Mouse (Mus musculus): ENCODE measurements around the gene Vcl. TPM values are rescaled to one million over a fixed set of nuclear protein-coding genes. Genes with fewer than 3 reads are reported as not detected.

The Vcl gene
- total RNA-seq, 4 experiments from 2014 or later, result 27.6 to 36.3 (median 30.7) TPM

DNA sequence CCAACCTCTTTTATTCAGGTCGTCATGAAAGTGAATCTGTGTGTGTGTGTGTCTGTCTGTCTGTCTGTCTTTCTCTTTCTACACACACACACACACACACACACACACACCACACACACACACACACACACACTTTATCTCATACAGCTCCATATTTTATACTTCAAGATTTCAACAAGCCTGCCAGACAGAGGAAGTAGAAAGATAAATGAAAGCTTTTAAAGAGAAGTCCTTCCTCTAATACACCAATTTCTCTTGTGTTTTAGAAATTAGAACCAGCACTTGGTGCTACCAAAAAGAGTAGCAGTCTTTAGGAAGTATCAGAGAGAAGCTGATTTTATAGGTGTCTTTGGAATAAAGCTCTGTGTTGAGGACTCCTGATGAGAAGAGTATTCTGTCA is 9.7 kb downstream of the Vcl start:
- no peak for DNase-seq (ENCODE audit: low spot score in 2 of 2)

DNA sequence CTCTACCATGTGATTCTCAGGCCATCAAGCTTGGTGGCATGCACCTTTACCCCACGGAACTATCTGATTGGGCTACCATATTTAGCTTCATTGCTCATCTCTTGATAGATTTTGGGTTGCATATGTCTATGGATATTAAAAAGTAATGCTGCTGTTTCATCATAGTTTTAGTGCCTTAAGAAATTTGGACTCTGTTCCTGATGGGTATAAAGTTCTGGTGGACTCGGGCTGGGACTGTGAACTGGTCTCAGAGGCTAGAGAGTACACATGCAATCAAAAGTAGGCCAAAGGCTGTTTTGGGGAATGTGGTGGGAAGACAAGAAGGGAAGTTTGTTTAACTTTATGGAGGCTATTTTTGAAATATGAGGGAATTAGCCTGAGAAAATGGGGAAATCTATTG is 16.1 kb downstream of the Vcl start:
- no peak for DNase-seq (ENCODE audit: low spot score in 2 of 2)

DNA sequence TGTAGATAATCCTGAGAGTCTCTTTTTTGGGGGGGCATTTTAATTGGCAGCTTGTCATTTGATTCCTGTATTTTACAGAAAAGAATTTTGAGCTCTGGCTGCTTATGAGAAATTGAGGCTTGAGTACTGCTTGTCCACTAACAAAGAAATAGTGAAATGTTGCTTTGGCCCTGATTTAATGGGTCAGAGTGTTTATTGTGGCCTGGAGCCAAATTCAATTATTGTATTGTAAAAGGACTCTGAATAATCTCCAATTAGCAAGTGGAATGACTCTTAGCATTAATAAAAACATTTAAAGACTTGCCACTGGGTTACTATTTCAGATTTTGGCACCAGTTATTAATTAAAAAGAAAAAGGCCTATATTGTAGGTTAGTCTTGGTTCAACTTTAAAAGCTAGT is 26.8 kb downstream of the Vcl start:
- DNase-seq (ENCODE audit: low spot score in 2 of 2), result no peak

DNA sequence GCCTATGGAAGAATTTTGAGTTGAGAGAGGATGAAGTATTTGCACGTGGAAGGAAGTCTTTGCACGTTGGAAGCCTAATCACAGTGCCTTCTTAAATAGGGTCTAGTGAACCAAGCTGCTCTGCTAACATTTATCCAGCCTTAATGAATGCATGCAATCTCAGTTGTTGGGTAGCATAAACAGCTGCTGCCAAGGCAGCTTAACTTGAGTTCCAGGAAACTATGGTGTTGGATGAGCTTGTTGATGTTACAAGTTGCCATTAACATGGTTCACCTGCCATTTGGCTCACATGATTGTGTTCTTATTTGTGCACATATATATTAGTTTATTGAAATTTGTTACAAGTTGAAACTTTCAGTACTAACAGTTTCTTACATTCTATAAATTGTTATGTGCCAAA is 29.8 kb downstream of the Vcl start:
- DNase-seq (ENCODE audit: low spot score in 2 of 2), result no peak

DNA sequence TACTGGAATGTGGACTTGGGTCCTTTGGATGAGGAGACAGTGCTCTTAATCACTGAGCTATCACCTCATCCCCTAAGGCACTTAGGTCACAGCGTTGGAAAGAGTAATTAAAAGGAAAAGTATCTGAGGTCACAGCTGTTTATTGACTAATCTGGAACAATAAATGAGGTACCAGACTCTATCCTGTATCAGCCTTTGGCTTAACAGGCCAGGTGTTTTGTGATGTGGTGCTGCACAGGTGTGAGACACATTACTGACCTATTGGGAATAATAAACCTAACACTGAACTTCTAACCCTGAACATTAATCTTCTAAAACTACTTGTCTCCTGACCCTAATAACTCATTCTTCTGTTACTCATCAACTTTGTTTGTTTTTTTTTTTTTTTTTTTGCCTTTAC is 33.3 kb downstream of the Vcl start:
- no peak for DNase-seq (ENCODE audit: low spot score in 2 of 2)

DNA sequence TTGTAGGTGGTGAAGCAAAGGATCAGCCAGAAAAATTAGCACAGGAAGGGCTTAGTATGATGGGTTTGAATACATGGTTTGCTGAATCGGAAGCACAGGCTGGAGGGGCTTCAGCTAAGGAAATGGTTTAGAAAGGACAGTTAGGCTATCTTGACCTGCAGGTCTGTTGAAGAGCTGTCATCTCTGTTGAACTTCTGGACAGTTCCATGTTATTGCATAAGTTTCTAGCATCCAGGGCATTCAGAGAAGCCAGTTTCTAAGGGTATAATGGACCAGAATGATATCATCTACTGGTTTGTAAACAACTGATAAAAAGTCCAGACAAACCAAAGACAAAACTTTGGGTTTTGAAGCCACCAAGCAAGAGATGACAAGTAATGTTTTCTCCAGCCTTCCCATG is 33.7 kb downstream of the Vcl start:
- no peak for DNase-seq (ENCODE audit: low spot score in 2 of 2)

DNA sequence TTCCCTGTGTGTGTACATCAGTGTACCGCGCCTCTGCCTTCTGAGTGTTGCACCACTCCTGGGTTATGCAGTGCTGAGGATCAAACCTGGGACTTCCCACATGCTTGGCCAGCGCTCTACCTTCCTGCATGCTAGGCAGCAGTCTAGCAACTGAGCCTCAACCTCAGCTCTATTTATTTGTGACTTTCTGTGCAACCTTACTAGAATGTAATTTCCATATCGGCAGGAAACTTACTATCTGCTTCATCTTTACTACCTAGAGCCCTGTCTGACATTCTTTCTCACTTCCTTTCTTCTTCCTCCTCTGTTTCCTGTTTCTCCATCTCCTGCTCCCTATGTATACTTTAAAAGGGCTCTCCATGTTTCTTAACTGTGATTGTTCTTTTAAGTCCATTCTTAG is 34.7 kb downstream of the Vcl start:
- DNase-seq (ENCODE audit: low spot score in 2 of 2), result no peak

DNA sequence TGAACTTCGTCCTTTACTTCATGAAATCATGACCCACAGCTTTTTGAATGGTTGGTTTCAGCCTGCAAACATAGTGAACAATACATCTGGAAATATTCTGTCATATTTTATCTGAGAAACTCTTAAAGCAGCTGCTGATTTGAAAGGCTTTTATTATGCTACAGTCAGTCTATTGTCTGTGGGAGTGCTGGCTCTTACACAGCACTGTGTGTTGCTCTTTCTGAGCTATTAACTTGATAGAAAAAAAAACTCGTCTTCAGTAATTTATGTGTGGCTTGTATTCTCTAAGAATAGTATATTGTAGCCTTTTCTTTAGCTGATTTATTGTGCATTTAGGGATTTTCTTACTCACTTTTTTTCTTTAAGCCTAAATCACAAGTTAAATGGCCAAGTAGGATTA is 35.1 kb downstream of the Vcl start:
- DNase-seq (ENCODE audit: low spot score in 2 of 2), result no peak

DNA sequence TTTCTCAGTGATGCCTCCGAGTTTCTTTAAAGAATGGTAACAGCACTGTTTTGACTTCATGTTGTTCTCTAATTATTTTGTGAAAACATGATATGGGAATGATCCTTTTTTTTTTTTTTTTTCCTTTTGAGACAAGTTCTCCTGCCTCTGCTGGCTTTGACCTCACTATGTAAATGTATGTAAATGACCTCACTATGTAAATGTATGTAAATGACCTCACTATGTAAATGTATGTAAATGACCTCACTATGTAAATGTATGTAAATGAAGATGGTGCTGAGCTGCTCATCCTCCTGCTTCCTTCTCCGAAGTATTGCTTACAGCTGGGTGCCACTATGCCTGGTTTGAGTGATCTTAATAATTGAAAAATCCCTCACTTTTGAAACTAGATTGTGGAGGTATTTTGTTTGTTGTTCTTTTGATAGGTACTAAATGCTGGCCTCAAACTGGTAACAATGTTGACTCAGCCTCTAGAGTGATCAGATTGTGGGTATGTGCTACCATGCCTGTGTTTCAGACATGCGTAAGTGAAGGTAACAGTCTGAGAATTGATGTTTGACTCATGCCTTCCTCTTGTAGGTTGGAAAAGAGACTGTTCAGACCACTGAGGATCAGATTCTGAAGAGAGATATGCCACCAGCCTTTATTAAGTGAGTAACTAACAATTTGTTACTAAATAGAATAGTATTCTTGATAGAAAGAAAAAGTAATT is 37.9 kb downstream of the Vcl start:
- no peak for DNase-seq (ENCODE audit: low spot score in 2 of 2)

DNA sequence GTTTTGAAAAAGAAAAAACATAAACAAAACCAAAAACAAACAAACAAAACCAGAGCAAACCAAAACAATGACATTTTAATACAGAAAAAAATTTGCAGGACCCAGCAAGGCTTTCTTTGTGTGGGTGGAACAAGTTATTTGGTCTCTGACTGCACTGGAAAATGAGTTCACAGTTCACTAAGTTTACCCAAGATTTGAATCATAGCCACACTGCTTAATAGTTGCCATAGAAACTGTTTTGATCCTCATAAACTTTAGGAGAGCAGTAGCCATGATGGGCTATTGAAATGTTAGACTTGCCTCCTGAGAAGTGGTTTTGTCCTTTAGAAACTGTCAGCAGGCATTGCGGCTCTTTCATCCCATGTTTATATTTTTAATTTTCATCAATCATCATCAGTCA is 39.9 kb downstream of the Vcl start:
- DNase-seq (ENCODE audit: low spot score in 2 of 2), result no peak

DNA sequence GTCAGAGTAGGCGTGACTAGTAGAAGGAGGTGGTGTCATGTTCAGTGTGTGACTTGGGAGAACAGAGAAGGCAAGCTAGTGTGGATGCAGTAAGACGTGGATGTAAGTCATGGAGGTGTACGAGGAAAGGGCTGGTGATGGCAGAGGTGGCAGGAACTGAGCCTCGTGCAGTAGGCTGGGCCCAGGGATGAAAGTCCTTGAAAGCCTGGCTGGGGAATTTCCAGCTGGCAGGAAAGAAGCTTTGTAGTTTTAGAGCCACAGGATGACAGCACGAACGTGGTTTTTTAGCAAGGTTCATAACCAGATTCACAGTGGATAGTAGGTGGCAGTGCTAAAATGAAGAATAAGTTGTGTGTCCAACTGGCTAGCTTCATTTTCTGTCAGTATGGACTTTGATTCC is 41.2 kb downstream of the Vcl start:
- no peak for DNase-seq (ENCODE audit: low spot score in 2 of 2)

DNA sequence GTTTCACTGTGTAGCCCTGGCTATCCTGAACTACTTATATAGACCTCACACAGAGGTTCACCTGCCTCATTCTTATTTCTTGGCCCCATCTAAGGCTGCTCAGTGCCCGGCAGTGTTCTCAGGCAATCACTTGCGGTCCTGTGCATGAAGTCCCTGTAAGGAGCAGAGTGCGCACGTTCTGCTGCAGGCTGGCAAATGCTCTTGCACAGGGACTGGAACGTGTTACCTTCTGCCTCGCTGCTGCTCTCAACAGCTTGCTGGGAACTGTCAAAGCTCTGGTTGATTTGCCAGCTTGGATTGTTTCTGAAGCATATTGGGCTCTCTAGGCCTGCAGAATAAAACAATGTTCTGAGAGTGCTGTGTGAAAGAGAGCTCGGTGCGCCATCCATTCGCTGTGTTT is 41.7 kb downstream of the Vcl start:
- peak; percentile 62 to 72 for DNase-seq (ENCODE audit: low spot score in 2 of 2)

DNA sequence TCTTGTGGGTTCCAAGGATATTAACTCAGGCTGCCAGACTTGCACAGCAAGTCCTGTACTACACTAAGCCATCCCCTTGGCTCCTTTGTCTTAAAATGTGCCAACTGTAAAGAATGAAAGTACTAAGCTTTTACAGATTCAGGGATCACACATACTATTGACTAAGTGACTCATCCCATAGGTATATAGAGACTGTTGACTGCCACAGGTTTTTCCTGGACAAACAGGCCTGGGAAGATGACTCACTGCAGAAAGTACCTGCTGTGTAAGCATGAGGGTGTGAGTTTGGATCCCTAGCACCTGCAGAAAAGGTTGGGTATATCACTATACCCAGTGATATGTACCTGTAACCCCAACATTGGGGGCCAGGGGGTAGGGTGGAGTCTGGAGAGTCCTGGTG is 44.6 kb downstream of the Vcl start:
- no peak for DNase-seq (ENCODE audit: low spot score in 2 of 2)

DNA sequence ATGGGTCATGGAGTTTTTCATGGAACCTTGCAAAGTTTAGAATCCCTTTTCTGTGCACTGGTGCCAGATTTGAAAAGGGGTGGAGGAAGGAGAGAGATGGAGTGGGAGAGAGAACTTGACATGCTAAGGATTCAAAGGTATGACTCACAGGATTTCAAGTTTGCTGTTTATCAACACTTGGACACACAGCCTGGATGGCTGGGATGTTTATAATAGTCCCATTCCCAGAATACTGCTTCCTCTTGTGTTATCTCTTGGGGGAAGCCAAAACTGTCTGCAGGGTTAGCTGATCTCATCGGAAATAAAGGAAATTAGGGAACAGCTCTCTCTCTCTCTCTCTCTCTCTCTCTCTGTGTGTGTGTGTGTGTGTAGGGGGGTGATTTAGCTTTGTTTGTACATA is 47.5 kb downstream of the Vcl start:
- no peak for DNase-seq (ENCODE audit: low spot score in 2 of 2)

DNA sequence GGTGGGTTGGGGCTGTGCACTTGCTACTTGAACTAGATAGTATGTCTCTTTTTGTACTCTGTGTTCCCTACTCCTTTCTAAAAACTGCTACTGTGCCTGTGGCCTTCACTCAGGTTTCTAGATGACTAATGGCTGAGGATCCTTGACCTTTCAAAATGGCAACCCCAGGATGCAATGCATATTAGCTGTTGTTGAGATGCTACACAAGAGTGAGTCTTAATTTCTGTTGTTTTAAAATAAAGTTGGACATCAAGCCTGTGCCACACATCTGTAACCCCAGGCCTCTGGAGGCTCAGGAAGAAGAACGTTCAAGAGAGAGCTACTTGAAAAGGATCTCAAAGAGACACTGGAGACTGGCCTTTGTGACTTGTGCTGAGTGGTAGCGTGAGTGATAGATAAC is 48.5 kb downstream of the Vcl start:
- DNase-seq (ENCODE audit: low spot score in 2 of 2), result no peak

DNA sequence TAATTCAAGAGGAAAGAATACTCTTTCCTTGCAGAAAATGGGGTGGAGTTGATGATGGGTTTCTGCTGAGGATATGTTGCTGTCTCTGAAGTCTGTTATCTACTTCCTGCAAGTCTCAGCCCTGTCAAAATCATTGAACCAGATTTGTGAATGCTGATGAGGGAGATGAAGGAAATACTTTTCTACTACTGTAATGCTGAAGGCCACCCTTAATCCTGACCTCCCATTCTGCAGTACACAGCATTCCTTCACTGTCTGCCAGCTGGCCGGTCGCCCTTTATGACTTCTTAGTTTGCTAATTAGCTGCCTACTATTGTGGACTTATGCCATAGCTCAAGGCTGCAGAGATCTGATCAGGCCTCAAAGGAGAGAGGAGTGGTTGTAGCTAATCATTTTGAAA is 54.6 kb downstream of the Vcl start:
- peak; percentile 42 to 65 for DNase-seq (ENCODE audit: low spot score in 2 of 2)

DNA sequence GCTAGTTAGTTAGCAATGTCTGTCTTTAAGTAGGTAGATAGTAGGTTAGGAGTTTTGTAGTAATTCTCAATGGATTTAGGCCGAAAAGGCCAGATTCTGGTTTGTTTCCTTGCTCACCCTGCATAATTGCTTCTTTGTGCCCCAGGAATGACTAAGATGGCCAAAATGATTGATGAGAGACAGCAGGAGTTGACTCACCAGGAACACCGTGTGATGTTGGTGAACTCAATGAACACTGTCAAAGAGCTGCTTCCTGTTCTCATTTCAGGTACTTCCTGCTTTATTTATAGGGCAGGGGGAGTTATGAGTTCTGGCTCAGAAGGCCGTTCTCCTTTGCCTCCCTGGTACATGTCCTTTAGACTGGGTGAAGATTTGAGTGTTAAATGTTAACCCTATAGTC is 56.3 kb downstream of the Vcl start:
- DNase-seq (ENCODE audit: low spot score in 2 of 2), result no peak

DNA sequence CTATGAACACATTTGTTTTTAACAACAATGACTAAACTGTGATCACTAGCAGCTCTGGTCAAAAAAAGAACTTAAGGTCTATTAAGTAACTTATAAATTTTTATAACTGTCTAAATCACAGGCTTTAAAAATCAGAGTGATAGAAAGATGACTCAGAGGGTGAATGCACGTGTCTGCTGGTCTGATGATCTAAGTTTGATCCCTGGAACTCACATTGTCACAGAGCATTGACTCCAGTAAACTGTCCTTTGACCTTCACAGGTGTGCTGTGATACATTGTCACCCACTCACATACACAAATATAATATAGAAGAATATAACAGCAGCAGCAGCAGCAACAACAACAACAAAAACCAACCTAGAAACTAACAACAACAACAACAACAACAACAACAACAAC is 62.3 kb downstream of the Vcl start:
- DNase-seq (ENCODE audit: low spot score in 2 of 2), result no peak

DNA sequence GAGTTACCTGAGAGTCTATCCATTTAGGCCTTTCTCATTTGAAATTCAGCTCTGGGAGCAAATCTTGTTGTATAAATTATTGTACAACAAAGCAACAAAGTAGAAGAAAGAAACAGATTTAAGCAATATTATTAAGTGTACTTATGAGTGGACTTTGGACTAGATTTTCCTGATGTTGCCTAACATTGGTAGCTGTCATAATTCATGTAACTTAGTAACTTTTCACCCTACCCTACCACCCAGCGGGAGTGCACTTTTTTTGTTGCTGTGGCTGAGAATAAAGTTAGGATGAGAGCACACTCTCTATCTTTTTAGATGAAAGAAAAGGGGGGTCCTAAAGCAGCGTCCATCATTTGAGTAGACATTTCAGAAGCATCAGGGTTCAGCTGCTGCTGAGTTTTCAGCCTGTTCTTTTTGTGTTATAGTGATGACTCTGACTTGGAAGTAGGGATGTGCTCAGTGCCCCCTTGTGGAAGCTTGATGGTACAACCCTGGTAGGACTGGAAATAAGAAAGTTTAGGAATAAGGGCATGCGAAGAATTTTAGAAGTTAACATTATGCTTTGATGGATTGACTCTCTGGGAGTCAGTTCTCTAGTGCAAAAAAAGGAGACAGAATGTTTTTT is 64.0 kb downstream of the Vcl start:
- DNase-seq (ENCODE audit: low spot score in 2 of 2), result peak; percentile 33 to 53

DNA sequence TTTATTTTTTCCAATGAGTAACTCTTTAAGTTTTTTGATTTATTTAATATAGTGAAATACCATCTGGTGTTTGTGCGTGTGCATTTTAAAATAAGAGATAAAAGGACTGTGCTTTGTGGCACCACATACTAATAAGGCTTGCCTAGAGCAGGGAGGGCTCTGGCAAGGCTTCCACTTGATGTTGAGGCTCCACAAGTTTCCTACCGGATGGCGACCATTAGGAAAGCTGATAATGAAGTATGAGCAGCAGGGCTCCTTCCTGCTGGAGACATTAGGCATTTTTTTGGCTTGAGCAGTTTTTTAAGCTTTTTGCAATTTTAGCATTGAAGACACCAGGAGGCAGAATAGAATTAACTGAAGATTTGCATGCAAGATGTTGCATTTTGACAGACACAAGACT is 65.3 kb downstream of the Vcl start:
- DNase-seq (ENCODE audit: low spot score in 2 of 2), result no peak

DNA sequence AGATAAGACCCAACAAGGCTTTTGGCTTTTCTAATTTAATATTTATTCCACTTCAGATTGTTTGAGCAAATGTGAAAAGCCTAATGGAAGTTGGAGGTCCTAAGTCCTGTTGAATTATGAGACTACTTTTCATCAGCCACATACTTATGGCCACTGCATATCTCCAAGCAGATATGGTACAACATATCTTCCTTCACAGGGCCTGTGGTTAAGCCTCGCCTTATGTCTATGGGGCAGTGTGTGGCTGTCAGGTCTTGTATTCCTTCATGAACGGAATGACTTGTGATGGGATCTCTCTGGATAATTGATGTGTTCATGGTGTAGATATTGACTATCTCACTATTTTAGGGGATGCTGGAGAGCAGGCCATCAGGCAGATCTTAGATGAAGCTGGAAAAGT is 66.3 kb downstream of the Vcl start:
- DNase-seq (ENCODE audit: low spot score in 2 of 2), result no peak

DNA sequence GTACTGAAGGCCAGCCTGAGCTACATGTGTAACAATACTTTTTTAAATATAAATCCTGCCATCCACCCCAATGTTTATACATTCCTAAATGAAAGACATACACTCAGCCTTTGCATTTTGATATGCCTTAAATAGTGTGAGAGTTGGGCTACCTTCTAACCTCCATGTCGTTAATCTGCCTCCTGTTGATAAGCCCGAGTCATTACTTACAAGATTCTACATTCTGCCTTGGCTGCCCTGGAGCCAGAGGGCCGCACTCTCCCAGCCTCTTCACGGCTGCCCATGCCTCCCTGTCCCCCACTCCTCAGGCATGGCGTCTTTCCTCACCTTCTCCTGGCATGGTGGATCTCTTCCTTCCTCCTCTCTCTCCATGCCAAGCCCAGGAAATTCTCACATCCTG is 67.2 kb downstream of the Vcl start:
- no peak for DNase-seq (ENCODE audit: low spot score in 2 of 2)

DNA sequence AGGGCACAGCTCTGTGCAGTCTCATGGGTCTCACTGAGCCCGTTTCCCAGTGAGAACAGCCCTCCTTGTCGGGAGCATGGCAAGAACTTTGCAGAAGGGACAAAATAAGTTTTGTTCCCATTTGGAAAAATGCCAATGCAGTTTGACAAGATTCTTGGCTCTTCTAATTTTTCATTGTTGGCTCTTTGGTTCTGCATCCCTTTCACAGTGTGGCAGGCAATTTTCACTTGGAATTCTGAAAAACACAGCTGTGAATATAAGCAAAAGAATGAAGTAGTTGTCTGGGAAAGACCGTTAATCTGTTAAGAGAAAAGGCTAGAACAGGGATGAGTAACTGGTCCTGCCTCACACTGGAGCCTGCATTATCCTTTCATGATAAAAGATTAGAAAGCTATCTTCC is 68.3 kb downstream of the Vcl start:
- DNase-seq (ENCODE audit: low spot score in 2 of 2), result no peak

DNA sequence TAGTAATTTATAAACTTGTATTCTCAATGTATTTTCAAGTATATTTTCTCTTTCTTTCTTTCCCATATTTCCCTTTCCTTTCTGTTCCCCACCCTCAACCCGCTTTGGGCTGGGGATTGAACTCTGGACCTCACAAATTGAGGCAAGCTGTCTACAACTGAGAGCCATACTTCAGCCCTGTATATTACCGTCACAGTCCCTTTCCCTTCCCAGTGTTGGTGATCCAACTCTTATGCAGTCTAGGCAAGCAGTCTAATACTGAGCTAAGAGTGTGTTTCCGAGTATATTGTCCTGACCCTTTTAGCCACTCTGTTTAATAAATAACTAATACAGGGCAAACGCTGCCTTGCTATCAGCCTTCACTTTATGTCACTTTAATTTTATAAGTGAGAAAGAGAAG is 70.4 kb downstream of the Vcl start:
- DNase-seq (ENCODE audit: low spot score in 2 of 2), result no peak

Measured in layer of hippocampus, adult 8-10 months (tissue).